Mouse (Mus musculus): ENCODE results near the gene Fbxl18.
"Not testable (repeated sequence)": the region's sequence is repeated elsewhere in the genome, so short reads cannot be mapped to it uniquely, and the experiment has no call there.

The Fbxl18 gene

GRCm38 (mm10) chr5:142899932-142900533 lies 4.8 kb upstream of the Fbxl18 start:
- DNase-seq (ENCODE audit: low spot score in 2 of 2), result no peak

- no peak for DNase-seq (ENCODE audit: low spot score in 2 of 2)
Measured at GRCm38 (mm10) chr5:142899057-142899601, 3.9 kb upstream of the Fbxl18 start.

GRCm38 (mm10) chr5:142898316-142898715 lies 3.1 kb upstream of the Fbxl18 start:
- no peak for DNase-seq (ENCODE audit: low spot score in 2 of 2)

GRCm38 (mm10) chr5:142897568-142898248 lies 2.5 kb upstream of the Fbxl18 start:
- no peak for DNase-seq (ENCODE audit: low spot score in 2 of 2)

- no peak for DNase-seq (ENCODE audit: low spot score in 2 of 2)
Measured at GRCm38 (mm10) chr5:142896713-142897112, 1.5 kb upstream of the Fbxl18 start.

- no peak for DNase-seq (ENCODE audit: low spot score in 2 of 2)
Measured at GRCm38 (mm10) chr5:142896192-142896591, 971 bp upstream of the Fbxl18 start.

GRCm38 (mm10) chr5:142891396-142891795 lies 3.8 kb downstream of the Fbxl18 start:
- DNase-seq (ENCODE audit: low spot score in 2 of 2), result no peak

GRCm38 (mm10) chr5:142887533-142887932 lies 7.7 kb downstream of the Fbxl18 start:
- not testable (repeated sequence) for DNase-seq (ENCODE audit: low spot score in 2 of 2)

GRCm38 (mm10) chr5:142886761-142887160 lies 8.5 kb downstream of the Fbxl18 start:
- DNase-seq (ENCODE audit: low spot score in 2 of 2), result no peak

- no peak for DNase-seq (ENCODE audit: low spot score in 2 of 2)
Measured at GRCm38 (mm10) chr5:142886181-142886580, 9.0 kb downstream of the Fbxl18 start.

GRCm38 (mm10) chr5:142882471-142882870 lies 12.8 kb downstream of the Fbxl18 start:
- no peak for DNase-seq (ENCODE audit: low spot score in 2 of 2)

GRCm38 (mm10) chr5:142881936-142882335 lies 13.3 kb downstream of the Fbxl18 start:
- no peak for DNase-seq (ENCODE audit: low spot score in 2 of 2)

GRCm38 (mm10) chr5:142880806-142881516 lies 14.3 kb downstream of the Fbxl18 start:
- no peak for DNase-seq (ENCODE audit: low spot score in 2 of 2)

- DNase-seq (ENCODE audit: low spot score in 2 of 2), result no peak
Measured at GRCm38 (mm10) chr5:142880246-142880645, 15.0 kb downstream of the Fbxl18 start.

GRCm38 (mm10) chr5:142879318-142880175 lies 15.7 kb downstream of the Fbxl18 start:
- peak; percentile 66 to 83 for DNase-seq (ENCODE audit: low spot score in 2 of 2)

- no peak for DNase-seq (ENCODE audit: low spot score in 2 of 2)
Measured at GRCm38 (mm10) chr5:142878570-142878969, 16.7 kb downstream of the Fbxl18 start.

GRCm38 (mm10) chr5:142877337-142878280 lies 17.6 kb downstream of the Fbxl18 start:
- DNase-seq (ENCODE audit: low spot score in 2 of 2), result peak; percentile 75 to 89

- DNase-seq (ENCODE audit: low spot score in 2 of 2), result no peak
Measured at GRCm38 (mm10) chr5:142876896-142877295, 18.3 kb downstream of the Fbxl18 start.

GRCm38 (mm10) chr5:142875513-142875905 lies 19.7 kb downstream of the Fbxl18 start:
- no peak for DNase-seq (ENCODE audit: low spot score in 2 of 2)

GRCm38 (mm10) chr5:142874791-142875512 lies 20.3 kb downstream of the Fbxl18 start:
- DNase-seq (ENCODE audit: low spot score in 2 of 2), result no peak

All from spleen, postnatal 14 days (tissue).